Mouse (Mus musculus) cerebellum, postnatal 10 days (tissue): ENCODE measurements around the gene Fbxw11.
"Not testable (repeated sequence)": the region's sequence is repeated elsewhere in the genome, so short reads cannot be mapped to it uniquely, and the experiment has no call there.

Source experiments
- DNase-seq, 2 experiments: peaks; one replicate each; pipeline ENCODE4 v3.0.0; 2021; ENCODE audit warnings: mixed read lengths in 2 of 2

Gene Fbxw11

DNA sequence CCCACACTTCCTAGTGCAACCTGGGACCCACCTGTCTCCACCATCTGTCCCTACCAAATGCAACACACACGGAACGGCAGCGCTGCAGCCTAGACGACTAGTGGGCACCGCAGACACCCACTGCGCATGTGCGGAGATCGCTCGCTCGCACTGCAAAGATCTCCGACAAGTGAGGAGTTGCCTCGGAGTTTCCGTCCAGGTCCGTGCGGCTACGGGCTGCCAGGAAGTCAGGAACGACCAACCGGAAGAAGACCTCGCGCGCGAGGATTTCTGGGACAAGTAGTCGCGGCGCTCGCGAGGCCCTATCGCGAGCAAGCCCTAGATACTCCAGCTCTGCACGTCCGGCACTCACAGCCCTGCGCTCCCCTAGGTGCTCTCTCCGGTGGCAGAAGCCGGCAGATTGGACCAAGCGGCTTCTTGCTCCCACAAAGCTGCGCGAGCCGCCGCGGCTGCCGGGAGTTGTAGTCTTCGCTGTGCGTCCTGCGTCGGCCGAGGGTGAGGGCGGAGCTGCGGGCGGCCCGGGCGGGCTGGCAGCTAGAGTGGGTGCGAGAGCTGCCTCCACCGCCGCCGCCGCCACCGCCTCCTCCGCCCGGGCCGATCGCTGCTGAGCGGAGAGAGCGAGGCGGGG, at the start of gene Fbxw11:
Fbxw11 (plus strand) TSS at position 476 of the 628 bp plus-strand sequence.
- DNase-seq = peak; percentile 95 to 97

DNA sequence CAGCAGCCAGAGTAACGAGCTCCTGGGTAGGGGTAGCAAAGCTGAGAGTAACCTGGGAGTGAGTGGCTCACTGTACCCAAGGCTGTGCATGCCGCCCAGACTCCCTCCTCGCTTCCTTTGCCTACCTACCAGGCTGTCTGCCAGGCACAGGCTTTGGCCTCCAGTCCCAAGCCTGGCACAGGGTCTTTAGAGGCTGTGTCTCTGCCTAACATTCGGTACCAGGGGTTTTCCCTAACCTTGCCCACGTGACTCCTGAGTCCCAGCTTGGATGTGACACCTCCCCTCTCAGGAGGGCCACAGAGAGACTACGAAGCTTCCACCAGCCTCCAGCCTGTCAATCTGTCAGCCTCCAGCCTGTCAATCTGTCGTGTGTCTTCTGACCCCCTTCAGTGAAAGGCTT, 49.4 kb upstream of the Fbxw11 start:
- peak; percentile 47 to 63 for DNase-seq

DNA sequence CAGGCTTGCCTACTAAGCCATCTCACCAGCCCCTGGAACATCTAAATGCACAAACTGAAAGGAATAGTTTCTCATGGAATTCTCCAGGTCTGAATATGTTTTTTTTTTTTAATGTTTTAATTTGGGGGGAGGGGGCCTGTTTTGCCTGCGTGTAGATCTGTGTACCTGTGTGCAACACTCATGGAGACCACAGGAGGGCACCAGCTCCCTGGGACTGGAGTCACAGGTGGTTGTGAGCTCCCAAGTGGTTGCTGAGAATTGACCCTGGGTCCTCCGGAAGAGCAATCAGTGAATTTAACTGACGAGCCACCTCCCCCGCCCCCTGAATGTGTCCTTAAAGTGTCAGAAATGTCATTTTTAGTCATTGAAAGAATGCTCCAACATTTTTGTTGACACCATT, 48.4 kb upstream of the Fbxw11 start:
- DNase-seq = no peak

DNA sequence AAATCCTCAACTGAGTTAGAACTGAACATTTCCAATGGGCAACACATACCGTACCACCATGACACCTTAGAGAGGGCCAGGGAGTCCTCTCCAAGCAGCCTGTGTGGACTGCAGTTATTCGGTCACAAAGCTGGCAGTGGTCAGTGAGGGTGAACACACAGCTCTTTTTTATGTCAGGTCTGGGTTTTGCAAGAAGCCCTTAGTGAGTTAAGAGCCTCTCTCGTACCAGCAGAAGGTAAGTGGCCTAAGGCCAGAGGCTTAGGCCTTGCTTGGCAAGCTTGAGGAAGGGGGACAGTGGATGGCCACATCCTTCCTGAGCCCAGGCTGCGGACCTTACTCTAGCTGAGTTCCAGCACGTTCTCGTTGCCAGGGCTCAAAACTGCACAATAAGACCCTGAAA, 42.2 kb upstream of the Fbxw11 start:
- DNase-seq = no peak

DNA sequence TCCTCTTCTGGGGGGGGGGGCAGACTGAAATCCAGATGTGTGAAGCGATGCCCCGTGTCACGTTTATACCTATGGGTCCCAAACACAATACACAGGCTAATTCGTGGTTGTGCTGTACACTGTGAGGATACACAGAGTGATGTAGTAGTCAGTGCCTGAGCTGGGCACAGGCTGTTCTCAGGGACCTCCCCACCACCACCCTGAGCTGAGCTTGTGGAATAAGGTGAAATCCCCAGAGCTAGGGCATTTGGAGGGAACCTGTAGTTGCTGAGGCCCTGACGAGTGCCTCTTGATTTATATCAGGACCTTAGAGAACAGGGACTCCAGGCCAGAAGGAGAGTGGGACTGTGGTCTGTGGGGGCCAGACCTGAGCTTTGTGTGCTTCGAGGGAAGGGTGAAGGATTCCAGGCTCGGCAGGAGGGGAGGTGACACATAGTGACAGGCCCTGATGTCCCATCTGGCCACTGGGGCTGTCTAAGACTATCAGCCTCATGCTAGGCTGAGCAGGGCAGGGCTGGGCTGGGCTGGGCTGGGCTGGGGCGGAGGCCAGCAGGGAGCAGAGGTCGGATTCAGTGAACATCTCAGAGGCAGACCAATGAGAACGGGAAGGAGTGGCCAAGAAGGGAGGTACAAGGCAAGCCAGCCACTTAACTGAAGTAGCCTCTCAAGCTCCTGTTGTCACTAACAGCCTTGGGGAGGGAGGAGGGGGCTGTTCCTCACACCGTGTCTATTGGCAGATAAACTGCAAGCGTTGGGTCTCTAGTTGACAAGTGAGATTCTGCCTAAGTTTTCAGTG, 40.8 kb upstream of the Fbxw11 start:
- DNase-seq = peak; percentile 49 to 50

DNA sequence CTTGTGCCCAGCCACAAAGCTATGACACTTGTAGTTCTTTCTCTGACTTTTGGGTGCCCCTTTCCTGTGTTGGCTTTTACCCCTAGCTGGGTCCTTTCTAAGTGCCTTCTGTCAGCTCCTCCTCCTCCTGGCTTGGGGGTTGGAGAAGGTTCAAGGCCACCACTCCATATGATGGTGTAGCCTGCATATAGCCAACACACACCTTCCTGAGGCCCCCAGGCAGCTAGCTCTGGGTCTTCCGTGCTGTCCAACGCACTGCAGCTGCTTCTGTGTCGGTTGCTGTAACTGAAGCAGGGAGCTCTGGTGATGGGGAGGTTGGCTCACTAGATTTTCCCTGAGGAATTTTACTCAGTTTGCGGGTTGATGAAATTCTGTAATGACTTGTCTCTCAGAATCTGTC, 37.9 kb upstream of the Fbxw11 start:
- DNase-seq = no peak

DNA sequence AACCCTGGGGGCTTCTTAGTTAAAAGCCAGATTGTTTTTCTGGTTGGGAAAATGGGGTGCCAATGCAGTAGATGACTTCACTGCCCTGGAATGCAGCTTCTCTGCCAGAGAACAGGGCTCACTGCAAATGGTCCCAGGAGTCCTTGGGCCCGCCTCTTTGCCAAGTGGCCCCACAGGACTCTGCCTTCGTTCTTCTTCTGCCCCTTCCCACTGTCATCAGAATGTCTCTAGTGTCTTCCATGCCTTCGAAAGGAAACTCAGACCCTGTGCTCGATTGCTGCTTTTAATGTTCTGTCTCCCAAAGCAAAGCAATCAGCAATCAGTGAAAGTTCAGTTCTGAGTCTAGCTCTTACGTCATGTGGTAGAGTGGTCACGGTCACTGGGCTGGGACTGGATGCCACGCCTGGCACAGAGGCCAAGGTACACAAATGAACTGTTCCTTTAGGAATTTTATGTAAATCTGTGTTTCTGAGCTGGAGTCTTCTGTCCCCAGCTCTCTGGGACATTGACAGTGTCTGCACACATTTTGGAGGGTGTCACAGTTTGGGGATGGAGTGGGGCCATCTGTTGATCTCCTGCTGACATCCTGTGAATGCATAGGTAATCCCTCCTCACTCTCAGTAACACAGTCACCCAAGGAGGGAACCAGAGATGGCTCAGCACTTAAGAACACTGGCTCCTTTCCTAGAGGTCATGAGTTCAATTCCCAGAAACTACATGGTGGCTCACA, 37.2 kb upstream of the Fbxw11 start:
- DNase-seq = peak in 1 of 2 experiments; percentile 50

DNA sequence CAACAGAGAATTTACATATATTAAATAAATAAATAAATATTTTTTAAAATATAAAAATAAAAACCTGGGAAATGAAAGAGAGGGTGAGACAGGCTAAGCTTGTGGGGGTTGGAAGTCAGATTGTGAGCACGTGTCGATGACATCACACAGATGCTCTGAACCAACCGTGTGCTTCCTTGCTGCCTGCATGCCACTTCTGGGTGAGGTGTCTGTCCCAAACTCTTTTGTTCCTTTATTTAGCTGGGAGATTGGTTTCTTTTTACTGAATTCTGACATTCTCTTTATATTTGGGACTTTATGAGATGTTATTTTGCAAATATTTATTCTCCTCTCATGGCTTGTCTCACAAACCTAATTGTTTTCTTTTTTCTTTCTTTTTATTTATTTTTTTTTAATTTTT, 36.6 kb upstream of the Fbxw11 start:
- no peak for DNase-seq

DNA sequence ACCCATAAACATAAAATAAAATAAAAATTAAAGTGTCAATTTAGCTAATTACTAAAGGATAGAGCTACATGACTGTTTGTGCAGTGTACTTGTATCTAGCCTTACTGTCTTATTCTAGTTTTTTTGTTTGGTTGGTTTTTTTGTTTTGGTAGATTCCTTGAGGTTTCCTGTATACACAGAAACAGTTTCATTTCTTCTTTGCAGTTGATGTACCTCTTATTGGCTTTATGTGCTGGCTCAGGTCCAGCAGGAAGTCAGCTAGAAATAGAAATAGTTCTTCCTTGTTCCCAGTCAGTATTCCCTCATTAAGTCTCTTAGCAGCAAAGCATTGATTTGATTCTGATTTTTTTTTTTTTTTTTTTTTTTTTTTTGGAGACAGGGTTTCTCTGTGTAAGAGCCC, 35.2 kb upstream of the Fbxw11 start:
- no peak for DNase-seq

DNA sequence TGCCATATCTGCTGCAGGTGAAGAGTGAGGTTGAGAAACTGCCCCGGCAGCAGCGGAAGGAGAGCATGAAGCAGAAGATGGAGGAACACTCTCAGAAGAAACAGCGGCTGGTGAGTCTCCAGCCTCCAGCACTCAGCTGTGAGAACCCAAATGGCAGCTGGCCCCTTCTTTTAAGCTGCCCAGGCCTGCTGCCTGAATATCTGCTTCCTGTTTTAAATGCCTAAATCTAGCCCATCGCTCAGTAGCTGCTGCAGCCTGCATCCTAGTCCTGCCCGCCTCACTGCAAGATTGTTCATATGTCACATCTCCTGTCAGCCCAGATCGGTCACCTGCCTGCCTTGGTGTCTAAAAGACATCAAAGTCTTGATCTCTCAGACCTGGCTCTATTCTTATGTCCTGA, 31.9 kb upstream of the Fbxw11 start:
- DNase-seq = no peak

DNA sequence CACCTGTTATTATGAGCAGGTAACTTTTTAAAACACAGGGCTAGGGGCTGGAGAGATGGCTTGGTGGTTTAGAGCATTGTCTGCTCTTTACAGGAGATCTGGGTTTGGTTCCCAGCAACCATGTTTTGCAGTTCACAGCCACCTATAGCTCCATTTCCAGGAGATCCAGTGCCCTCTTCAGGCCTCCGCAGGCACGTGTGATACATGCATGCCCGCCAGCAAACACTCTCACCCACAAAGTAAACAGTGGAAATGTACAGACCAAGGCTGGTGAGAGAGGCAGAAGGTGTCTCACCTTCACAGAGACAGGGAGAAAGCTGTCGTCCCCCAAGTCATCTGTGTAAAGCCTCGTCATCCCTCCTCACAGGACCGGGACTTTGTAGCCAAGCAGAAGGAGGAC, 30.2 kb upstream of the Fbxw11 start:
- no peak for DNase-seq

DNA sequence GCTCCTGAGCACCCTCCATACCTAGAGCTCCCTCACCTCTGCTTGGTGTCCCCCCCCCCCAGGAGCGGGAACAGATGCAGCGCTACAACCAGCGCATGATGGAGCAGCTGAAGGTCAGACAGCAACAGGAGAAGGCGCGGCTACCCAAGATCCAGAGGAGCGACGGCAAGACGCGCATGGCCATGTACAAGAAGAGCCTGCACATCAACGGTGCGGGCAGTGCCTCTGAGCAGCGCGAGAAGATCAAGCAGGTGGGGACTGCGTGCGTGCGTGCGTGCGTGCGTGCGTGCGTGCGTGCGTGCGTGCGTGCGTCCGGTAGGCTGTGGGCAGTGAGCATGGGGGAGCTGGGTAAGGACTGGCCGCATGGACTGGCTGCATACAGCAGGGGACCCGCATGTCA, 28.1 kb upstream of the Fbxw11 start:
- DNase-seq = no peak

DNA sequence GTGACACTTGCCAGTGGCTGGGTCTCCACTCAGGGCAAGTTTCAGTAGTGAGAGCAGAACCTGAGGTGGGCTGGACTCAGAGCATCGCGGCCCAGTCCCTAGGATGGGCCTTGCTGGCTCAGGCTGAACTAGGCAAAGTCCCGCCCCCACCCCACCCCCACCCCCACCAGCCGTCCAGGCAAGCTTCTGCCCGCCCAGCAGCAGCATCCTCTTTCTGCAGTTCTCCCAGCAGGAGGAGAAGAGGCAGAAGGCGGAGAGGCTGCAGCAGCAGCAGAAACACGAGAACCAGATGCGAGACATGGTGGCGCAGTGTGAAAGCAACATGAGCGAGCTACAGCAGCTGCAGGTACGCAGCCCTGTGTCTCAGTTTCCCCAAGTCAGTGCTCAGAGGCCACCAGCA, 27.0 kb upstream of the Fbxw11 start:
- no peak for DNase-seq

DNA sequence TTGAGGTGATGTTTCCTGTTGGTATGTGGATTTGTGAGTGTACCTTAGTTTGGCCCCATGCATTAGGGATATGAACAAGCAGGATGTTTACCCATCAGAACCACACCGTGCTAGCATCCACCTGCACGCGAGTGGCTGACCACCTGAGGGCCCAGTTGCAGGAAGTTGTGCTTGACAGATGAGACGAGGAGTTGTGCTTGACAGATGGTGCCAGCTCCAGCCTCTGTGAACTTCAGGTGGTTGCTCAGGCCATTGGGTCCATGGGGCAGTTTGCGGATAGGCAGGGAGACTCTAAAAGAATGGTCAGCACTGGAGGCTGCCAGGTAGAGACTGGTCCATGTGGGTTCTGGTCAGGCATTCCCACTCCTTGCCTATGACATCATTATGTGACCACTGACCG, 26.4 kb upstream of the Fbxw11 start:
- DNase-seq = no peak

DNA sequence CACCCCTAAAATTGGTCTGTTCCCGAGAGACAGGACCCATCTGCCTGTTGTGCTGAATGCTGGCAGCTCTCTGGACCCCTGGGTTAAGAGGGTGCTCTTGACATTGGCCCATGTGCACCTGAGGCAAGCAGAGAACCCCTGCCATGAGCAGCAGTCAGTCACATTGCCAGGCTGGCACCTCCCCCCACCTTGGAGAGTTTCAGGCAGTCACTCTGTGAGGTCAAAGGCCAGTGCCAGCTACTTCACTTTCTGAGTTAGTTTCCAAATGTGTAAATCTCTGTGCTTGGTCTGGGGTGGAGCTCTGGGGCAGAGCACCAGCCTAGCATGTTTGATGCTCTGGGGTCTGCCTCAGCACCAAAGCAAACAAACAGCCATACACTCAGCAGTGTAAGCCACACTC, 24.5 kb upstream of the Fbxw11 start:
- no peak for DNase-seq

DNA sequence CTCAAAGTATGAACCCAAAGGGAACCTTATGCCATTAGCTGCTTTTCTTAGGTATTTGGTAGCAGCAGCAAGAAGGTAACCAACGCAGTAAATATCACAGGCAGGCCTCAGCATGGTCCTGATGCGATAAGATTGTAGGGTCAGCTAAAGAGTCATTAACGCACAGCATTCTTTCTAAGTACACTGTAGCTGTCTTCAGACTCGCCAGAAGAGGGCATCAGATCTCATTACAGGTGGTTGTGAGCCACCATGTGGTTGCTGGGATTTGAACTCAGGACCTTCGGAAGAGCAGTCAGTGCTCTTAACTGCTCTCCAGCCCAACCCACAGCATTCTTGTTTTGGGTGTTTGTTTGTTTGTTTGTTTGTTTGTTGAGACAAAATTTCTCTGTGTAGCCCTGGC, 23.9 kb upstream of the Fbxw11 start:
- DNase-seq = not testable (repeated sequence)

DNA sequence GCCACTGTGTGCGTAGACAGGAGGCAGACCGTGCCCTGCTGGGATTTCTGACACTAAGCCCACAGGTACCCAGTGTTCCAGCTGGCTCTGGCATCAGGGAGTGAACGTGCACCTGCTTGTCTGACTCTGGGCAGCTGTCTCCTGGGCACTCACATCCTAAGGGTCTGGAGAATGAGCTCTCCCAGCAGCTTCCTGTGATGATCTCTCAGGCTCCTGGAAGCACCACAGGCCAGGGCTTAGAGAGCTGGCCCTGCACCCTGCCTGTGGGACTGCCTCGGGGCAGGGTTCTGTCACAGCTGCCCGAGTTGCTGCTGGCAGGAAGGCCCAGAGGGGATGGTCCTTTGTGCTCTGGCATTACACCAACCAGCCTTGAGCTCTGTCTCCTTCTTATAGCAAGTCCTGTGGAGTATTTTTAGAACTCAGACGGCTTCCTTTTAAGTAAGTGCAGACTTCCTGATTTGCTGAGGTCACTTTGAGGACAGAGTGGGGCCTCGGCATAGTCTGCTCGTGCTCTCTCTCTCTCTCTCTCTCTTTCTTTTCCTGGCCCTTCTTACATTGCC, 23.2 kb upstream of the Fbxw11 start:
- peak in 1 of 2 experiments; percentile 53 for DNase-seq

DNA sequence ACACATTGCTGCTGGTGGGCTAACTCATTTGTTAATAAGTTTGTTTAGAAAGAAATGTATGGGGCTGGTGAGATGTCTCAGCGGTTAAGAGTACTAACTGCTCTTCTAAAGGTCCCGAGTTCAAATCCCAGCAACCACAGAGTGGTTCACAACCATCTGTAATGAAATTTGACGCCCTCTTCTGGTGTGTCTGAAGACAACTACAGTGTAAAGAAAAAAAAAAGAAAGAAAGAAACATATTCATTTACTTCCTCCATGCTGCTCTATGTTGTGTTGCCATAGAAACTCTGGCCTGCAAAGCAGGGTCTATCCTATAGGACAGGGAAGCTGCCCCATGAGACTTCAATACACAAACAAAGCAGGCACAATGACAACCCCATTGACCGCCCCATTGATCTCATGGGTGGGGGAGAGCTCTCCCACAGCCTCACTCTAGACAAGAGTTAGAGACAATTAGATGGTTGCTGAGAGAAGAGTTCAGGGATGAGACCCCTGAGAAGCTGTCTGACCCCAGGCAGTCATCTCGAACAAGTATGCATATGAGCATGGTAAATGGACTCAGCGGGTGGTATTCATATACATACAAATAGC, 22.6 kb upstream of the Fbxw11 start:
- no peak for DNase-seq

DNA sequence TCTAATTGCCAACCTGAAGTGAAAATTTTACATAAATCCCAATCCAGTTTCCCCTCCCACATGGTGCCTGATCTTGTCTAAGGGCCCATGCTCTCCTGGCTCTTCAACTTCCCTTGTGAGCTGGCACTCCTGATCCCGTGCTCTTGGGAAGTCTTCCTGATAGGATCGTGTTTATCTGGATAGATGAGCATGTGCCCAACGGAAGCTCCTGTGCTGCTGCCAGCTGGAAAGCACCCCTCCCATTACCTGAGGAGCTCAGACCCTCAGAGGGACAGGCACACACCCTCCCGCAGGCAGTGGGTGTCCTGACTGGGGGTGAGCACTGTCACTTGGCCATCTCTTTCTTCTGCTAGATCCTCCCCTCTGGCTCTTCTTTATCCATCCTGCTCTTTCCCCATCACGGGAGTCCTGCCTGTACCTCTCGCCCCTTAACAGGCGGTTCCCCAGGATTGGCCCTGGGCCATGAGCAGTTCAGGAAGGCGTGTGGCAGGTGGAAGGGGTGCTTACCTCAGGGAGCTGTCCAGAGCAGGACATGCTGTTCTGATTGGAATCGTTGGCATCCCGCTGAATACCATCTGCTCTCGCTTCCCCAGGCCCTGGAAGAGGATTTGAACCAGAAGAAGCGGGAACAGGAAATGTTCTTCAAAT, 20.6 kb upstream of the Fbxw11 start:
- peak; percentile 84 to 91 for DNase-seq

DNA sequence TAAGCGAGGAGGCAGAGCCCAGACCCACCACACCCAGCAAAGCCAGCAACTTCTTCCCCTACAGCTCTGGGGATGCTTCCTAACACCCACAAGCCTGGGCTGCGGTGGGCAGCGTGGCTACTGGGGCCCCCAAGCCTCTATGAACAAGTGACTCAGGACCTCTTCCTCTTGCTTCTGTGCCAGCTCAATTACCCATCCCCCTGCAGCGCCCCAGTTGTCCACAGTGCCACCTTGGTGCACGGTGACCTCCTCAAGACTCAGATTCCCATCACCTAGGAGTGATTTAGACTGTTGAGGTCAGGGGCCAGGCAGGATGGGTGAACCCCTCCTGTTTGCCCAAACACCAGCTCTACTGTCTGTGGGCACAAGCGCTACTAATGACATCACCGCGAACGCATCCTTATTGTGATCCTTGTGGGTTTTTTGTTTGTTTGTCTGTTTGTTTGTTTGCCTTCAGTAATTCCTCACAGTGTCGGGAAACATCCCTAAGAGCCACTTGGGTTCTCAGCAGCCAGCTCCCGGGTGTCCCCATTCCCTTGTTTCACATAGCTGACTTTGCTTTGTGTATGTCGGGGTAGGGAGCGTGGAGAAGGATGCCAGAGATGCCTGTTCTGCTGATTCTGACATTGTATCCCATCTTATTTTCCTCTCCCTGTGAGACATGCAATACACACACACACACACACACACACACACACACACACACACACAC, 19.9 kb upstream of the Fbxw11 start:
- DNase-seq = peak; percentile 70 to 73

DNA sequence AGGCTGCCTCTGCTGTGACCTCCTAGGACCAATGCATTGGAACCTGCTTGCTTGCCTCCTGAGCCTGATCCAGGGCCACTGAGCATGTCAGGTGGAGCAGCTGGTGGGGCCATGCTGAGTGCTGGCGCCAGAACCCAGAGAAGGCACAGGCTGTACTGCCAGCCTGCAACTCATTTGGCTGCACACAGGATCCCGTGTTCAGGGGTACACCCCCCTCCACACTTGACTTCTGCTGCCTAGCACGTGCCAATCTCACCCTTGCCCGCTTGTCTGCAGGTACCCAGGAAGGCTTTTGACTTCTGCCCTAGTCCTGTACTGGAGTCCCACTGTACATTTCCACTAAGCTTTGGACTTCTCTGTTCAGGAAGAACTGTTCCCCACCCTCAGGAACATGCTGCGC, 19.3 kb upstream of the Fbxw11 start:
- DNase-seq = peak; percentile 95 to 97

DNA sequence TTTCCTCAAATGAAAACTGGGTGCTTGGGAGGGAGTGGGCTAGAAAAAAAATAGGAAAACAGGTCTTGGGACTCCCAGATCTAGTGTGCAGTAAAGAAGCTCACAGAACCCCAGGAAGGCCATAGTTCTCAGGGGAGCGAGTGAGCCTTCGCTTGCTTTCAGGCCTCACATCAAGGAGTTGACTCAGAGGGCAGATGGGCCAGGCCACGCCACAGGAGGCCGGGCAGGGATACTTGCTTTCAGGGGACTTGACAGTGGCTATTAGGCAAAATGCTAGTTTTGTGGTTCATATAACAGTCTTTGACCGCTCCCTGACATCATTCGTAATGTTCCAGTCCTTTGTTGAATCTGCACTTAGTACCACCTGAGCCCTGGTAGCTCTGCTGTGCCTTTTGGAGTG, 18.6 kb upstream of the Fbxw11 start:
- DNase-seq = peak in 1 of 2 experiments; percentile 43
